Comparison of ENCODE assay signal across 8 mouse cellular contexts in the genomic region with DNA sequence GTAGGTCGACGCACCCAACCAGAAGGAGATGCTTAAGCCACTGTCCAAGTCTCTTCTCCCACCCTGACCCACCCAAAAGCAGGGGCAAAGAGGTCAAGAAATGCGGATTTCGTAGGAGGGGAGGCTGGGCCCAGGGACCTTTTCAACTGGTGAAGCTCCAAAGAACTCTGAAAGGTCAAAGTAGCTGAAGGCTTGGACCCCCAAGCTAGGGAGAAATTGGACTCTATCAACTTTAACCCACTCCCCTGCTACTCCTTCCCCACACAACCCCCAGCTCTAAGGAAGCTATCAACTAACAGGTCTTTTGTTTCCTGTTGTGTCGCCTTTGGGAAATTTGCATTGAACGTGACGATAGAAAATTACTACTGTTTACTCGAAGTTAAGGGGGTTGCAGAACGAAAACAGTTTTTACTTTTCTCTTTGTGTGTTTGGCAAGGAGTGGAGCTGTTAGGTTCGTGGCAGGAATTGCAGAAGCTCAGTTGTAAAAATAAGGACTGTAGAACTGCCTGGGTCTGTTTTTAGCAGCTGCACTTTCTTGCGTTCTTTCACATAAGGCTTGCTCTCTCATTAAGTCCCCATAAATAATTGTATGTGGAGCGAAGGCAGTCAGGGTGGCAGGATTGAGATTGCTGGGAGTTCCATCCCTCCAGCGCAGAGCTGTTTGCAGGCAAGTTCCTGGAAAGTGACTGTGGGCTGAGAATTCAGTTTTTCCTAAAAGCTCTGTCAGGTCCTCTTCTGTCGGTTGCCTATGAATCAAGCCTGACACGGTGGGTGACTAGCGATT. TPM values are rescaled to one million over a fixed set of nuclear protein-coding genes. Genes with fewer than 3 reads are reported as not detected.
DNase-seq lines count a peak whose midpoint lies in the region; ATAC-seq and TF ChIP-seq lines count a peak whose summit lies in the region.

No protein-coding gene starts in this region.

- peak overlapping the region; percentile 70 for H3K4me3 ChIP-seq in forebrain, embryonic 14.5 days (ENCODE audit: low read depth, low read length)
- no peak overlapping the region for H3K4me3 ChIP-seq in liver, embryonic 15.5 days (replicated peaks)
- H3K4me3 ChIP-seq in stomach, postnatal 0 days (ENCODE audit: low read depth, low read length), result peak overlapping the region; percentile 64

- peak overlapping the region; percentile 82; the same call in 1 of the 2 replicates for H3K9ac ChIP-seq in forebrain, embryonic 14.5 days (ENCODE audit: low read length)
- no peak overlapping the region for H3K9ac ChIP-seq in liver, embryonic 15.5 days
- H3K9ac ChIP-seq in stomach, postnatal 0 days (ENCODE audit: low read length), result no peak overlapping the region

- H3K4me2 ChIP-seq in forebrain, embryonic 14.5 days (ENCODE audit: low read length), result peak overlapping the region; percentile 99
- peak overlapping the region; percentile 74 for H3K4me2 ChIP-seq in liver, embryonic 15.5 days
- H3K4me2 ChIP-seq in stomach, postnatal 0 days (replicated peaks; ENCODE audit: low read depth), result no peak overlapping the region

- H3K4me1 ChIP-seq in forebrain, embryonic 14.5 days (ENCODE audit: control insufficient read depth, insufficient read depth, low read length), result peaks cover 12% of the 10 kb centered on the region; the same call in 1 of the 2 replicates
- H3K4me1 ChIP-seq in liver, embryonic 15.5 days (replicated peaks), result 0 out of 2 replicates have a peak, but pooled peaks cover 12% of the 10 kb centered on the region
- no peaks in the 10 kb centered on the region; the same call in 1 of the 2 replicates for H3K4me1 ChIP-seq in stomach, postnatal 0 days (replicated peaks; ENCODE audit: control insufficient read depth, insufficient read depth)

- no peaks in the 10 kb centered on the region for H3K36me3 ChIP-seq in forebrain, embryonic 14.5 days (ENCODE audit: control insufficient read depth, insufficient read depth, low read length)
- no peaks in the 10 kb centered on the region for H3K36me3 ChIP-seq in liver, embryonic 15.5 days (replicated peaks)
- H3K36me3 ChIP-seq in stomach, postnatal 0 days (ENCODE audit: control insufficient read depth, insufficient read depth, low read length), result no peaks in the 10 kb centered on the region

- no peak overlapping the region for H3K27ac ChIP-seq in forebrain, embryonic 14.5 days (ENCODE audit: low read depth, low read length)
- no peak overlapping the region for H3K27ac ChIP-seq in liver, embryonic 15.5 days (replicated peaks)
- no peak overlapping the region for H3K27ac ChIP-seq in stomach, postnatal 0 days (replicated peaks)

- no peak for TF ChIP-seq CTCF in stomach, postnatal 0 days (IDR thresholded peaks at IDR 0.05; ENCODE audit: low read depth)

- peak; percentile 12 for ATAC-seq in CD4-positive, CD25-positive, alpha-beta regulatory T cell, adult 4 months
- ATAC-seq in forebrain, embryonic 14.5 days, result no peak
- no peak for ATAC-seq in liver, embryonic 15.5 days (ENCODE audit: insufficient read depth)
- no peak for ATAC-seq in stomach, postnatal 0 days (ENCODE audit: low FRiP score, low TSS enrichment)

- no peaks in the 10 kb centered on the region for H3K9me3 ChIP-seq in forebrain, embryonic 14.5 days (replicated peaks; ENCODE audit: control insufficient read depth, low read length)
- no peaks in the 10 kb centered on the region for H3K9me3 ChIP-seq in liver, embryonic 15.5 days (replicated peaks)
- H3K9me3 ChIP-seq in stomach, postnatal 0 days (ENCODE audit: control insufficient read depth, low read length), result no peaks in the 10 kb centered on the region

- H3K27me3 ChIP-seq in forebrain, embryonic 14.5 days (replicated peaks; ENCODE audit: control insufficient read depth, insufficient read depth, low read length), result peaks cover 13% of the 10 kb centered on the region
- H3K27me3 ChIP-seq in liver, embryonic 15.5 days, result peaks cover 57% of the 10 kb centered on the region
- H3K27me3 ChIP-seq in stomach, postnatal 0 days (ENCODE audit: control insufficient read depth, insufficient read depth, low read length), result peaks cover 12% of the 10 kb centered on the region

- no peak for TF ChIP-seq EP300 in stomach, postnatal 0 days (optimal IDR thresholded peaks at IDR 0.05)

- peak; percentile 53 to 58 for DNase-seq in B cell, adult 2 months
- no peak for DNase-seq in forebrain, embryonic 14.5 days (ENCODE audit: low spot score)
- no peak for DNase-seq in stomach, postnatal 0 days (ENCODE audit: low spot score)
- DNase-seq in right cerebral cortex, postnatal 25 days, result no peak
- no peak for DNase-seq in cerebellum, postnatal 25 days
- no peak for DNase-seq in testis, postnatal 10 days (ENCODE audit: low spot score)

- 3% methylated on average over 16 of the region's 16 CpGs for WGBS in forebrain, embryonic 14.5 days
- 3% methylated on average over 16 of the region's 16 CpGs for WGBS in liver, embryonic 15.5 days (ENCODE audit: insufficient replicate concordance)
- 5% methylated on average over 16 of the region's 16 CpGs for WGBS in stomach, postnatal 0 days

RNA-seq across cellular contexts. Expression of gene Satb1, which starts 0.7 kb away (rescaled TPM):
- polyA plus RNA-seq in CD4-positive, CD25-positive, alpha-beta regulatory T cell, adult 4 months (2017; shearing (Covaris generic)), result 10 to 100 TPM; 49.5 to 77.2 TPM
- 24.2 and 33.5 TPM in 2 replicates for polyA plus RNA-seq in forebrain, embryonic 14.5 days (2014; fragmentation: Nextera tagmentation; extraction: Ambion mirVana)
- polyA plus RNA-seq in liver, embryonic 15.5 days (2015; fragmentation: Nextera tagmentation; extraction: Ambion mirVana), result 0.91 and 1.5 TPM in 2 replicates
- 2.6 and 2.9 TPM in 2 replicates for polyA plus RNA-seq in stomach, postnatal 0 days (2015; fragmentation: Nextera tagmentation; extraction: Ambion mirVana)

Comparison
In these comparisons a context has a peak if more than half of its experiments do, and no peak if none do; other contexts are left out.
1. DNase-seq: peak in B cell, adult 2 months (2 of 2); none in forebrain, embryonic 14.5 days (single experiment), stomach, postnatal 0 days (single experiment), right cerebral cortex, postnatal 25 days (single experiment), cerebellum, postnatal 25 days (0 of 2) and testis, postnatal 10 days (single experiment).